Mouse (Mus musculus) kidney, postnatal 0 days (tissue): ENCODE results near the gene Cnfn. TPM values are rescaled to one million over a fixed set of nuclear protein-coding genes. Genes with fewer than 3 reads are reported as not detected.
A peak's percentile ranks its signal among the peaks of the same experiment; 100 is the strongest.
"Not testable (repeated sequence)": the region's sequence is repeated elsewhere in the genome, so short reads cannot be mapped to it uniquely, and the experiment has no call there.

Experiments used
- ATAC-seq: fragments of 200-750 bp; cut with Nextera tagmentation; replicated peaks from 2 replicates; pipeline ENCODE4 v1.8.0; 2017; ENCODE audit warnings: low read depth, moderate number of reproducible peaks, moderate TSS enrichment, moderate library complexity; ENCODE audit not compliant: low FRiP score
- DNase-seq: peaks from one replicate; pipeline ENCODE4 v3.0.0-alpha.2; 2016; ENCODE audit warnings: low spot score
- H3K27ac ChIP-seq: fragments of 300-500 bp; sonication (generic); 2 replicates; pipeline ENCODE4 v1.5.1; 2014; ENCODE audit warnings: mild to moderate bottlenecking
- H3K27me3 ChIP-seq: fragments of 300-500 bp; sonication (generic); 2 replicates; pipeline ENCODE4 v1.6.1; 2014; ENCODE audit warnings: low read length, mixed read lengths; ENCODE audit not compliant: insufficient read depth
- H3K36me3 ChIP-seq: fragments of 300-500 bp; sonication (generic); 2 replicates; pipeline ENCODE4 v1.6.1; 2014; ENCODE audit warnings: low read length, mixed read lengths; ENCODE audit not compliant: insufficient read depth
- H3K4me1 ChIP-seq: fragments of 300-500 bp; sonication (generic); replicated peaks from 2 replicates; pipeline ENCODE4 v1.6.1; 2014; ENCODE audit warnings: antibody characterized with exemption, low read length, mixed read lengths; ENCODE audit not compliant: insufficient read depth
- H3K4me2 ChIP-seq: fragments of 300-500 bp; sonication (generic); 2 replicates; pipeline ENCODE4 v1.6.1; 2014; ENCODE audit warnings: mild to moderate bottlenecking, low read length, moderate library complexity, mixed read lengths
- H3K4me3 ChIP-seq: fragments of 300-500 bp; sonication (generic); replicated peaks from 2 replicates; pipeline ENCODE4 v1.5.1; 2014; ENCODE audit warnings: low read depth, low read length
- H3K9ac ChIP-seq: fragments of 300-500 bp; sonication (generic); 2 replicates; pipeline ENCODE4 v1.6.1; 2014; ENCODE audit warnings: low read depth, low read length
- H3K9me3 ChIP-seq: fragments of 300-500 bp; sonication (generic); replicated peaks from 2 replicates; pipeline ENCODE4 v1.6.1; 2016; ENCODE audit warnings: low read length, inconsistent platforms, mixed read lengths
- CTCF ChIP-seq: IDR thresholded peaks from 2 replicates; pipeline ENCODE4 v1.5.1; 2016; ENCODE audit warnings: antibody characterized with exemption, low read depth, mild to moderate bottlenecking, moderate library complexity
- WGBS: fragments of 180-500 bp; shearing (Covaris S2); extraction: QIAGEN DNeasy Blood & Tissue Kit; methylation state at CpG from one replicate; pipeline ENCODE4 v1.1.7; 2014; 5-methylcytosine and 5-hydroxymethylcytosine counted together
- polyA plus RNA-seq: library from polyadenylated mRNA; unstranded; fragments of >200 nt; fragmentation: Nextera tagmentation; extraction: Ambion mirVana; gene quantifications from 2 replicates; pipeline ENCODE4 v1.2.1, GENCODE M21; 2015

Cnfn gene
- polyA plus RNA-seq, 1 experiment from 2014 or later, result not detected

DNA sequence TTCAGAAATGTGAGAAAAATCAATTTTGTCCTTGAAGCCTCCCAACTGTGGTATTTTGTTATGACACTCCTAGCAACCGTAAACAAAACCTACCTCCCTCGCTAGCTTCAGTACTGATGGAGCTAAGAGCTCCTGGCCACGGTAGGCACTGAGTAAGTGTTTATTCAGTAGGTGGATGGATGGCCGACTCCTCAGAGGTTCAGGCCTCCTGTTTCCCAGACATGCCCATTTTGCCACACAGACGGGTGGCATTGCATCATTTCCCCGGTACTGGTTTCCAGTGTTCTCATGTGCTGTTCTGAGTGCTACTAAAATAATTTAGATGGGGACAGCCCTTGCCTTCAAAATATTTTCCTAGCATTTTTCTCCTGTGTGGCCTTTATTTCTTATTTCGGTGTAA, 36.9 kb upstream of the Cnfn start:
- no peak overlapping the region for H3K4me2 ChIP-seq
- H3K36me3 ChIP-seq, result no peaks in the 10 kb centered on the region
- H3K4me1 ChIP-seq, result no peaks in the 10 kb centered on the region
- ATAC-seq, result no peak
- H3K27me3 ChIP-seq, result no peaks in the 10 kb centered on the region
- 85% methylated on average over 7 of the region's 7 CpGs for WGBS
- H3K9me3 ChIP-seq, result no peaks in the 10 kb centered on the region
- no peak overlapping the region for H3K4me3 ChIP-seq
- no peak for TF ChIP-seq CTCF
- H3K9ac ChIP-seq, result no peak overlapping the region
- no peak for DNase-seq
- H3K27ac ChIP-seq, result no peak overlapping the region

DNA sequence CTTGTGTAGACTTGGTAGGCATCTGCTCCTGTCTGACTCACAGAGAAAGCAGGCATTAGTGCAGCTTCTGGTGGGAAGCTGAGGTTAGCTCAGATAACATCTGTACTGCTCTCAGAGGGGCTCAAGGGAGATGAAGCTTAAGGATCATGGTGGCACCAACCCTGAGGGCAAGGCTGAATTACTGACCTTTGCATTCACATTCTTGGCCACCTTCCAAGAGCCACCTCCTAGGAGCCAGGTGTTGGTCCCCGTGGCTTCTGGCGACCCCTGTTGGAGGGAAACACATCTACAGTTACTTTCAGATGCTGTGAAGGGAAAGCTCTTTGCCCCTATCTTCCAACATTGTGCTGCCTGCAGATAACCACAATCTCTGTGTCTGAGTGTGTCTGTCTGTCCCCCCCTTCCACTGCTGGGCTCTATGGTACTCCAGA, 33.2 kb upstream of the Cnfn start:
- DNase-seq (peak; percentile 75), ATAC-seq (peak; percentile 72)
- H3K4me3 ChIP-seq, result no peak overlapping the region
- TF ChIP-seq CTCF, result peak; percentile 81
- H3K27me3 ChIP-seq, result no peaks in the 10 kb centered on the region
- 0% methylated on average over 2 of the region's 2 CpGs for WGBS
- H3K9ac ChIP-seq, result no peak overlapping the region
- H3K27ac ChIP-seq, result 0 out of 2 replicates have a peak overlapping the region, but pooled peaks have one; percentile 13
- H3K9me3 ChIP-seq, result no peaks in the 10 kb centered on the region
- no peaks in the 10 kb centered on the region for H3K36me3 ChIP-seq
- H3K4me1 ChIP-seq, result no peaks in the 10 kb centered on the region
- H3K4me2 ChIP-seq, result no peak overlapping the region

DNA sequence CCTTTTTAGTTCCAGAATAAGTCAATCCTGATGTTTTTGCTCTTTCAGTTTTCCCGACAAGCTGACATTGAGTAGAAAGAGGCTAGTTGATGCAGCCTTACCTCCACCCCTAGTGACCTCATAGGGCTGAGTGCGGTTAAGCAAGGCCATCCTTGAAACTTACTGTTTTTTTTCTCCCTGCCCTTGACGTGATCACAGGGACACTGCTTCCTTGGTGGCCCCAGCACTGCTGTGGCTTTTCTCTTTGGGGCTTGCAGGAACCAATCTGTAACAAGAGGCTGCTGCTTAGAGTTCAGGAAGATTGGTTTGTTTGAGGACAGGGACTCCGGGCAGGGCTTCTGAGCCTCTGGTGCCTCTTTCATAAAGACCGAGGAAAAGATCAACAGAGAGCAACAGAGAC, 32.5 kb upstream of the Cnfn start:
- Histone ChIP-seq H3K4me3 (no peak overlapping the region), H3K36me3 (no peaks in the 10 kb centered on the region), H3K9me3 (no peaks in the 10 kb centered on the region), H3K27ac (0 out of 2 replicates have a peak overlapping the region, but pooled peaks have one; percentile 13), H3K27me3 (no peaks in the 10 kb centered on the region), H3K4me1 (no peaks in the 10 kb centered on the region), H3K9ac (no peak overlapping the region), H3K4me2 (no peak overlapping the region)
- ATAC-seq (no peak), DNase-seq (no peak)
- 35% methylated on average over 5 of the region's 5 CpGs for WGBS
- no peak for TF ChIP-seq CTCF

DNA sequence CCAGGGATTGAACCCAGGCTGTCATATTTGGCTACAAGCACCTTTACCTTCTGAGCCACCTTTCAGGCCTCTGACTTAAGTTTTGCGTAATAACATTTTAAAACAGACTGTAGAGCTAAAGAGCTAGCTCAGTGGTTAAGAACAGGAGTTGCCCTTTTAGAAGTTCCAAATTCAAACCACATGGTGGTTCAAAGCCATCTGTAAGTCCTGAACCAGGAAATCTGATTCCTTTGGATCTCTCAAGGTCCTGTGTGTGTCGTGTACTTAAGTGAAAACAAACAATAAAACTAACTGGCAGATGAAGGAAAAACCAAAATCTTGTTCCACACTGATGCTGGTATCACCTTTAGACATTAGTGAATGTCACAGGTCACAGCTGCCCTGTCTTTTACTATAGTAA, 32.0 kb upstream of the Cnfn start:
- 48% methylated on average over 2 of the region's 2 CpGs for WGBS
- no peak for DNase-seq

DNA sequence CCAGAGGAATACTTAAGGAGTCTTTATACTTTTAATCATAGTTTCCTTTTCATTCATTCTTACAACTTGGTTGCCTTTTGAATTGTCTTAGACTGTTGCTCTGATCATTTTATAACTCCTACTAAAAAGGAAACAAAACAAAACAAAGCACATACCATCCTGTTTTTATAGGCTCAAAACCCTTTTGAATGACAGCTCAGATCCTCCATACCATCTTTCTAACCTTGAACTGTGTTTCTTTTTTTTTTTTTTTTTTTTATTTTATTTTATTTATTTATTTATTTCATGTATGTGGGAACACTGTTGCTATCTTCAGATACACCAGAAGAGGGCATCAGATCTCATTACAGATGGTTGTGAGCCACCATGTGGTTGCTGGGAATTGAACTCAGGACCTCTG, 29.5 kb upstream of the Cnfn start:
- ATAC-seq, DNase-seq, H3K9me3 ChIP-seq, H3K27me3 ChIP-seq, H3K36me3 ChIP-seq, H3K9ac ChIP-seq, H3K4me3 ChIP-seq, H3K27ac ChIP-seq, H3K4me2 ChIP-seq: not testable (repeated sequence)
- H3K4me1 ChIP-seq, result peaks cover 11% of the 10 kb centered on the region

More for the DNA sequence above, 32.0 kb upstream of the Cnfn start:
- ATAC-seq, result no peak
- no peak for TF ChIP-seq CTCF
- H3K9ac ChIP-seq, result no peak overlapping the region
- H3K4me2 ChIP-seq, result no peak overlapping the region
- no peak overlapping the region for H3K27ac ChIP-seq
- H3K36me3 ChIP-seq, result no peaks in the 10 kb centered on the region
- H3K27me3 ChIP-seq, result no peaks in the 10 kb centered on the region
- no peaks in the 10 kb centered on the region for H3K9me3 ChIP-seq
- H3K4me3 ChIP-seq, result no peak overlapping the region
- 0 out of 2 replicates have a peak, but pooled peaks cover 2% of the 10 kb centered on the region for H3K4me1 ChIP-seq

DNA sequence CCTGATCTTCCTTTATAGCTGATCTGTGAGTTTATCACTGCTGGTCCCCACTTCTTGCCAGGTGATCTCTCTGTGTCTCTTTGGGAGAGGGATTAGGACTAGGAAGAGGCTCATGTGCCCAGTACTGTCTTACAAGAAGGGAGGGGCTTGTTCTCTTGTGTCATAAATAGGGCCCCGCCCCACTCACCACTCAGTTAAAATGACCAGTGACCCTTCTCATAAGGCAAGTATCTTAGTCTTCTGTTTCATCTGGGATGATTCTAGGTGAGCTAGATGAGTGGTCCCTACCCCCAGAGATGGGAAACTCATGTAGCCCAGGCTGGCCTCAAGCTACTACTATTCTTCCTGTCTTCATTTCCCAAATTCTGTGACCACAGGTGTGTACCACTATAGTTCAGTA, 29.1 kb upstream of the Cnfn start, which contains the start of gene Lipe:
Gene Lipe (minus strand): TSS at position 101 of the 400 bp plus-strand sequence.
- DNase-seq, result no peak
- WGBS, result 97% methylated on average over 1 of the region's 1 CpGs
- no peaks in the 10 kb centered on the region for H3K36me3 ChIP-seq
- no peaks in the 10 kb centered on the region for H3K9me3 ChIP-seq
- H3K27ac ChIP-seq, result no peak within 1 kb of the TSS
- peaks cover 11% of the 10 kb centered on the region for H3K4me1 ChIP-seq
- no peak within 1 kb of the TSS for H3K4me2 ChIP-seq
- H3K27me3 ChIP-seq, result no peaks in the 10 kb centered on the region
- TF ChIP-seq CTCF, result no peak
- no peak within 1 kb of the TSS for H3K4me3 ChIP-seq
- no peak for ATAC-seq
- no peak within 1 kb of the TSS for H3K9ac ChIP-seq

DNA sequence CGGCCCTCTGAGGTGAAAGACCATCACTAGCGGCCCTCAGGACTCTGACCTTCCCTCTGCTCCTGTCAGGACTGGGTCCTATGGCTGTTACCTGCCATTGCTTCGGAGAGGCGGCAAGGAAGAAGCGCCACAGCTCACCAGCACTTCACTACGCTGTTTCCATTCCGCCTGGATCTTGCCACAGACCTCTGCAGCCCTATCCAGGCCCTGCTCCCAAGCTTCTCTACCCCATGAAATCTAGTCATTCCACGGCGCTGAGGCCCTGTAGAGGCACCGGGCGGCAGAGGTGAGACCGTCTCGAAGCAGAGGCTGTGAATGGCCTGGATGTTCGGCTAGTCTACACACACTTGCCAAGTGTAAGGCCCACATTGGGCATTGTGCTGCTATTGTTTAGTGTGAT, 27.1 kb upstream of the Cnfn start:
- no peaks in the 10 kb centered on the region for H3K27me3 ChIP-seq
- no peak overlapping the region for H3K27ac ChIP-seq
- DNase-seq (no peak), ATAC-seq (no peak)
- peak overlapping the region; percentile 87; the same call in 1 of the 2 replicates for H3K4me2 ChIP-seq
- peaks cover 11% of the 10 kb centered on the region for H3K4me1 ChIP-seq
- no peak for TF ChIP-seq CTCF
- WGBS, result 86% methylated on average over 14 of the region's 14 CpGs
- H3K4me3 ChIP-seq, result no peak overlapping the region
- H3K36me3 ChIP-seq, result no peaks in the 10 kb centered on the region
- H3K9me3 ChIP-seq, result no peaks in the 10 kb centered on the region
- H3K9ac ChIP-seq, result no peak overlapping the region
